Mouse (Mus musculus) CH12.LX (cell line): ENCODE measurements at regions not wholly inside any gene's neighbourhood (a gene's known extent, or its start where the extent isn't known, plus 50 kb on each side); places are given as distances from the start of the nearest gene placed in this dataset.

Experiments
- DNase-seq: peaks from one replicate; pipeline ENCODE4 v3.0.0-alpha.2; 2013; ENCODE audit errors: extremely low read depth
- H3K27ac ChIP-seq: 2 replicates; pipeline ENCODE4 v1.5.1; 2012; ENCODE audit warnings: low read depth, mild to moderate bottlenecking, control low read depth, moderate library complexity; ENCODE audit not compliant: insufficient read depth
- H3K27me3 ChIP-seq: replicated peaks from 2 replicates; pipeline ENCODE3; 2012; ENCODE audit warnings: inconsistent platforms
- H3K36me3 ChIP-seq, 2 experiments: replicated peaks in 1 of 2; 2 replicates each; pipeline versions ENCODE3 to v1.6.1; 2012; ENCODE audit warnings: inconsistent platforms in 1 of 2, low read length in 1 of 2, mild to moderate bottlenecking in 1 of 2, mixed read lengths in 1 of 2, moderate library complexity in 1 of 2; ENCODE audit not compliant: control insufficient read depth in 1 of 2, insufficient read depth in 1 of 2
- H3K4me1 ChIP-seq, 2 experiments: 2 replicates each; pipeline ENCODE4 v1.6.1; 2012; ENCODE audit warnings: inconsistent platforms in 1 of 2, moderate library complexity in 1 of 2; ENCODE audit not compliant: insufficient read depth in 2 of 2, control insufficient read depth in 1 of 2
- H3K4me2 ChIP-seq: 2 replicates; pipeline ENCODE4 v1.6.1; 2012; ENCODE audit warnings: low read depth, mild to moderate bottlenecking, control low read depth; ENCODE audit not compliant: poor library complexity, insufficient read depth, severe bottlenecking
- H3K4me3 ChIP-seq, 3 experiments: fragments of 150-350 bp in 1 of 3; sonication (generic) in 1 of 3; replicated peaks in 1 of 3; 2 replicates each; pipeline versions ENCODE3 to v1.5.1; 2011 to 2012; ENCODE audit warnings: low read depth in 2 of 3, low read length in 2 of 3, mild to moderate bottlenecking in 2 of 3, moderate library complexity in 2 of 3, control low read depth in 1 of 3, improper control_type of control experiment in 1 of 3, inconsistent platforms in 1 of 3, mixed read lengths in 1 of 3; ENCODE audit not compliant: poor library complexity in 1 of 3
- H3K79me2 ChIP-seq: replicated peaks from 2 replicates; pipeline ENCODE4 v1.6.1; 2012; ENCODE audit warnings: mild to moderate bottlenecking, moderate library complexity; ENCODE audit not compliant: control insufficient read depth, poor library complexity, insufficient read depth, severe bottlenecking; ENCODE audit errors: extremely low read depth
- H3K9ac ChIP-seq: 2 replicates; pipeline ENCODE4 v1.6.1; 2012; ENCODE audit warnings: low read depth, mild to moderate bottlenecking, control low read depth, moderate library complexity; ENCODE audit not compliant: insufficient read depth
- H3K9me3 ChIP-seq: replicated peaks from 2 replicates; pipeline ENCODE3; 2012; ENCODE audit warnings: low read length, inconsistent platforms, mixed read lengths
- BHLHE40 ChIP-seq: IDR thresholded peaks from 2 replicates; pipeline ENCODE4 v1.6.1; 2011; ENCODE audit warnings: mild to moderate bottlenecking, low read depth, low read length, improper control_type of control experiment
- CHD1 ChIP-seq: IDR thresholded peaks from 2 replicates; pipeline ENCODE4 v1.6.1; 2012; ENCODE audit warnings: low read depth, low read length, improper control_type of control experiment, inconsistent platforms
- CHD2 ChIP-seq: IDR thresholded peaks from 2 replicates; pipeline ENCODE4 v1.6.1; 2011; ENCODE audit warnings: low read length, improper control_type of control experiment
- CTCF ChIP-seq, 2 experiments: IDR thresholded peaks in 1 of 2; conservative IDR thresholded peaks in 1 of 2; 2 replicates each; pipeline ENCODE4 v1.5.1; 2011 to 2012; ENCODE audit warnings: low read depth in 2 of 2, low read length in 2 of 2, improper control_type of control experiment in 1 of 2, inconsistent platforms in 1 of 2, mild to moderate bottlenecking in 1 of 2, moderate library complexity in 1 of 2
- E2F4 ChIP-seq: IDR thresholded peaks from 2 replicates; pipeline ENCODE4 v1.6.1; 2011; ENCODE audit warnings: low read depth, low read length, improper control_type of control experiment; ENCODE audit not compliant: insufficient replicate concordance
- EP300 ChIP-seq: IDR thresholded peaks from 2 replicates; pipeline ENCODE4 v1.6.1; 2011; ENCODE audit warnings: low read length, improper control_type of control experiment
- ETS1 ChIP-seq: conservative IDR thresholded peaks from 2 replicates; pipeline ENCODE4 v1.6.1; 2012; ENCODE audit warnings: low read depth, mild to moderate bottlenecking, inconsistent platforms, low read length, improper control_type of control experiment, moderate library complexity
- HCFC1 ChIP-seq: IDR thresholded peaks from 2 replicates; pipeline ENCODE4 v1.6.1; 2012; ENCODE audit warnings: low read depth, mild to moderate bottlenecking, inconsistent platforms, low read length, improper control_type of control experiment
- JUN ChIP-seq: IDR thresholded peaks from 2 replicates; pipeline ENCODE4 v1.6.1; 2011; ENCODE audit warnings: low read depth, mild to moderate bottlenecking, low read length, improper control_type of control experiment, moderate library complexity; ENCODE audit not compliant: insufficient read depth
- JUND ChIP-seq: conservative IDR thresholded peaks from 2 replicates; pipeline ENCODE4 v1.6.1; 2011; ENCODE audit warnings: low read depth, low read length, improper control_type of control experiment
- KAT2A ChIP-seq: IDR thresholded peaks from 2 replicates; pipeline ENCODE4 v1.6.1; 2012; ENCODE audit warnings: low read length, improper control_type of control experiment, inconsistent platforms; ENCODE audit not compliant: insufficient replicate concordance
- MAFK ChIP-seq: IDR thresholded peaks from 2 replicates; pipeline ENCODE4 v1.6.1; 2011; ENCODE audit warnings: low read length, improper control_type of control experiment; ENCODE audit not compliant: insufficient replicate concordance
- MAZ ChIP-seq: IDR thresholded peaks from 2 replicates; pipeline ENCODE4 v1.6.1; 2012; ENCODE audit warnings: low read depth, mild to moderate bottlenecking, inconsistent platforms, low read length, improper control_type of control experiment, moderate library complexity
- MXI1 ChIP-seq: IDR thresholded peaks from 2 replicates; pipeline ENCODE4 v1.6.1; 2011; ENCODE audit warnings: mild to moderate bottlenecking, low read depth, low read length, improper control_type of control experiment
- MYC ChIP-seq: IDR thresholded peaks from 2 replicates; pipeline ENCODE4 v1.6.1; 2011; ENCODE audit warnings: low read depth, mild to moderate bottlenecking, improper control_type of control experiment, low read length
- POLR2AphosphoS2 ChIP-seq: IDR thresholded peaks from 2 replicates; pipeline ENCODE4 v1.6.1; 2011; ENCODE audit warnings: low read depth, low read length, improper control_type of control experiment
- RAD21 ChIP-seq: IDR thresholded peaks from 2 replicates; pipeline ENCODE4 v1.6.1; 2011; ENCODE audit warnings: low read depth, mild to moderate bottlenecking, low read length, improper control_type of control experiment, moderate library complexity
- RCOR1 ChIP-seq: conservative IDR thresholded peaks from 2 replicates; pipeline ENCODE4 v1.6.1; 2012; ENCODE audit warnings: low read depth, mild to moderate bottlenecking, inconsistent platforms, low read length, improper control_type of control experiment
- SMC3 ChIP-seq: IDR thresholded peaks from 2 replicates; pipeline ENCODE4 v1.6.1; 2011; ENCODE audit warnings: low read depth, low read length, improper control_type of control experiment
- TCF12 ChIP-seq: IDR thresholded peaks from 2 replicates; pipeline ENCODE4 v1.6.1; 2014; ENCODE audit warnings: low read depth, mild to moderate bottlenecking, inconsistent platforms, low read length, improper control_type of control experiment
- USF2 ChIP-seq: conservative IDR thresholded peaks from 2 replicates; pipeline ENCODE4 v1.6.1; 2011; ENCODE audit warnings: low read depth, low read length, improper control_type of control experiment
- ZC3H11A ChIP-seq: IDR thresholded peaks from 2 replicates; pipeline ENCODE4 v1.6.1; 2012; ENCODE audit warnings: low read depth, mild to moderate bottlenecking, inconsistent platforms, low read length, improper control_type of control experiment
- ZNF384 ChIP-seq: IDR thresholded peaks from 2 replicates; pipeline ENCODE4 v1.6.1; 2012; ENCODE audit warnings: low read depth, low read length, improper control_type of control experiment, inconsistent platforms
- dilution Hi-C: fragments of 300-500 bp; cut with MboI; formaldehyde crosslinking; loops from 2 replicates; pipeline ENCODE4 v1.14.3; 2020; ENCODE audit warnings: low sequenced_read_pairs; ENCODE audit not compliant: extremely low pct_unique_long_range_greater_than_20kb, extremely low pct_ligation_motif_present
- in situ Hi-C: fragments of 300-500 bp; cut with MboI; formaldehyde crosslinking; loops from 3 replicates; pipeline ENCODE4 v1.14.3; 2019; ENCODE audit warnings: low sequenced_read_pairs, low pct_ligation_motif_present, low pct_unique_long_range_greater_than_20kb, mixed read lengths

DNA sequence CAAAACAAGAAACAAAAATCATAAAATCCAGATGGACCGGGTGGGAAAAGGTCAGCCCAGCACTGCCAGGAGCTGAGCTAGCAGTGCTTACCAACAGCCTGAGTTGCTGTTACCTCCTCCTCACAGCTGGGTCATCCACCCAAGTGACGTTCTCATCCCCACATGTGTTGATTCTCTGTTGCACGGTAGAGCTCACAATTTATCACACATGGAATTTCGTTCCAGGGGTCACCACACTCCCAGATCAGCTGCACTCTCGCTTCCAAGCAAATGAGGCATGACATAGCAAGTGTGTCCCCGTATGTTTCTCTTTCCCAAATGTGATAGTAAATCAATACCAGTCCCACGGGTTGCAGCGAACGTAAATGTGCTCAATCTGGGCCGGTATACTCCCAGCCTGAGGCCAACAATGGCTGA lies 445.1 kb upstream of the Mctp2 start:
- in situ Hi-C loops = no loop called here
- no peaks in the 10 kb centered on the region for H3K36me3 ChIP-seq
- dilution Hi-C loops = no loop called here
- H3K9me3 ChIP-seq = no peaks in the 10 kb centered on the region
- H3K9ac ChIP-seq = no peak overlapping the region
- no peak overlapping the region for H3K27ac ChIP-seq
- H3K27me3 ChIP-seq = no peaks in the 10 kb centered on the region
- no peak overlapping the region for H3K4me2 ChIP-seq
- H3K4me3 ChIP-seq = no peak overlapping the region
- H3K4me1 ChIP-seq = no peaks in the 10 kb centered on the region
- H3K79me2 ChIP-seq = no peaks in the 10 kb centered on the region
- TF ChIP-seq BHLHE40 (no peak), EP300 (no peak), USF2 (no peak), RCOR1 (no peak), ZNF384 (no peak), JUND (no peak), ETS1 (no peak), MXI1 (no peak), RAD21 (no peak), MAFK (no peak), HCFC1 (no peak), CHD2 (no peak), MAZ (no peak), POLR2AphosphoS2 (no peak), KAT2A (no peak), MYC (no peak), JUN (no peak), CTCF (conservative IDR thresholded peaks at IDR 0.05 in 1 of 2, IDR thresholded peaks at IDR 0.05 in 1 of 2; ENCODE audit: low read depth in 2 of 2, low read length in 2 of 2) (no peak), SMC3 (no peak)
- TF ChIP-seq, all 38 proteins: peak for 0
- DNase-seq = no peak

DNA sequence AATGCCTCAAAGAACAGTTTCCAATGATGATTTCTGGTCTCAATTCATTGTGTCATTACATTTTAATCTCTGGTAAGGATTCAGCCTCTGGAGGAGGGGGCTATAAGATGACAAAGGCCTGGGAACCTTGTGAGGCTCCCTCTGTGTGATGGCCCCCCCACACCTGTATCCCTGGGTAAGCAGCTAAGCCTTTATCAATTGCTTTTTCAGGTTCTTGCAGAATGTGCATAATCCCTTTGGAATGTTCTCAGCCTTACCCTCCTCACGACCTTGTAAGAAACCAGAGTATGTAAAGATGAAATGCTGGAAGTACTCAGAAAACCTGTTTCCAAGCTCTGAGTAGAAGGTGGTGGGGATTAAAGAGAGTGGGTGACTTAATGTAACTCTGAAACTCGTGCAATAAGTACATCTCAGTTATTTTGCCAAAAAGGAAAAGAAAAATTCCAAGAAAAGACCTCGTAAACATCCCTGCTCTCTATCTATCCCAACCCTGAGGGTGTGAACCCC lies 446.7 kb upstream of the Mctp2 start:
- dilution Hi-C loops = no loop called here
- H3K27ac ChIP-seq = no peak overlapping the region
- H3K4me2 ChIP-seq = no peak overlapping the region
- no peaks in the 10 kb centered on the region for H3K9me3 ChIP-seq
- H3K27me3 ChIP-seq = no peaks in the 10 kb centered on the region
- DNase-seq = no peak
- H3K9ac ChIP-seq = no peak overlapping the region
- no peak overlapping the region for H3K4me3 ChIP-seq
- in situ Hi-C loops = no loop called here
- H3K36me3 ChIP-seq = no peaks in the 10 kb centered on the region
- no peaks in the 10 kb centered on the region for H3K4me1 ChIP-seq
- no peaks in the 10 kb centered on the region for H3K79me2 ChIP-seq
- TF ChIP-seq SMC3 (no peak), RCOR1 (no peak), CHD1 (no peak), JUN (no peak), E2F4 (no peak), ZC3H11A (no peak), TCF12 (no peak)
